16 mouse cellular contexts compared by ENCODE assay signal in genomic region chr9:109118106-109118505, GRCm38 (mm10). TPM values are rescaled to one million over a fixed set of nuclear protein-coding genes. Genes with fewer than 3 reads are reported as not detected.
DNase-seq lines count a peak whose midpoint lies in the region; TF ChIP-seq lines count a peak whose summit lies in the region.
"Had no signal": no experiment of that assay in that cellular context is flagged by ENCODE, and none has a peak within 500 bp of the region (broad histone marks: within the 10 kb centered on the region; RNA-seq: fewer than 3 reads in every experiment).

No protein-coding gene starts in this region.

- H3K4me3 ChIP-seq in kidney, adult 2 months (ENCODE audit: insufficient read depth, low read depth, low read length), result no peak overlapping the region
- no peak overlapping the region for H3K4me3 ChIP-seq in CH12.LX (replicated peaks in 1 of 3; ENCODE audit: low read depth in 2 of 3, low read length in 2 of 3, poor library complexity in 1 of 3)
- H3K4me3 ChIP-seq in lung, adult 2 months (replicated peaks; ENCODE audit: extremely low read depth, low read depth, low read length), result no peak overlapping the region
- H3K4me3 ChIP-seq: hindbrain, embryonic 10.5 days; midbrain, embryonic 13.5 days had no signal

- no peaks in the 10 kb centered on the region for H3K36me3 ChIP-seq in kidney, adult 2 months (ENCODE audit: control insufficient read depth, insufficient read depth, low read length)
- H3K36me3 ChIP-seq in CH12.LX (replicated peaks in 1 of 2; ENCODE audit: control insufficient read depth in 1 of 2, insufficient read depth in 1 of 2, low read length in 1 of 2), result no peaks in the 10 kb centered on the region

- no peak for TF ChIP-seq CTCF in kidney, adult 2 months (conservative IDR thresholded peaks at IDR 0.05; ENCODE audit: insufficient read depth, insufficient read length, low read depth, low read length)
- no peak for TF ChIP-seq CTCF in CH12.LX (conservative IDR thresholded peaks at IDR 0.05 in 1 of 2, IDR thresholded peaks at IDR 0.05 in 1 of 2; ENCODE audit: low read depth in 2 of 2, low read length in 2 of 2)
- TF ChIP-seq CTCF in lung, adult 2 months (IDR thresholded peaks at IDR 0.05; ENCODE audit: insufficient read depth, low read length), result no peak

- dilution Hi-C loops in CH12.LX (cut with MboI; ENCODE audit: extremely low pct_ligation_motif_present, extremely low pct_unique_long_range_greater_than_20kb, low sequenced_read_pairs), result no loop called here

- no peak overlapping the region for H3K27ac ChIP-seq in kidney, adult 2 months (ENCODE audit: insufficient read depth, low read depth, low read length)
- H3K27ac ChIP-seq in CH12.LX (ENCODE audit: insufficient read depth, low read depth), result no peak overlapping the region
- H3K27ac ChIP-seq: hindbrain, embryonic 10.5 days; midbrain, embryonic 13.5 days had no signal

- no peak overlapping the region for H3K4me2 ChIP-seq in CH12.LX (ENCODE audit: insufficient read depth, low read depth, poor library complexity, severe bottlenecking)
- H3K4me2 ChIP-seq: midbrain, embryonic 13.5 days had no signal

- no peaks in the 10 kb centered on the region for H3K9me3 ChIP-seq in CH12.LX (replicated peaks; ENCODE audit: low read length)
- H3K9me3 ChIP-seq: hindbrain, embryonic 10.5 days; midbrain, embryonic 13.5 days had no signal

- TF ChIP-seq RAD21 in CH12.LX (IDR thresholded peaks at IDR 0.05; ENCODE audit: low read depth, low read length), result no peak

- no peak for TF ChIP-seq POLR2A in kidney, adult 2 months (IDR thresholded peaks at IDR 0.05; ENCODE audit: low read depth, low read length)
- TF ChIP-seq POLR2A in CH12.LX (IDR thresholded peaks at IDR 0.05; ENCODE audit: low read depth, low read length), result no peak
- TF ChIP-seq POLR2A in lung, adult 2 months (IDR thresholded peaks at IDR 0.05; ENCODE audit: borderline replicate concordance, extremely low read depth, low read depth, low read length), result no peak

- no peak for TF ChIP-seq EP300 in CH12.LX (IDR thresholded peaks at IDR 0.05; ENCODE audit: low read length)

- DNase-seq in adrenal gland, postnatal 25 days, result peak; percentile 3
- DNase-seq in adrenal gland, adult 8-10 months, result no peak
- DNase-seq in kidney, adult 2 months, result peak; percentile 59
- no peak for DNase-seq in kidney, adult 11 months
- peak; percentile 10 for DNase-seq in CH12.LX (ENCODE audit: extremely low read depth)
- peak; percentile 14 for DNase-seq in lung, adult 2 months
- DNase-seq in cerebellum, adult 9-11 months, result no peak
- DNase-seq in thymus, postnatal 36 days, result no peak
- DNase-seq: left cerebral cortex, postnatal 4 days; right cerebral cortex, postnatal 4 days had no signal

- no peak overlapping the region for H3K9ac ChIP-seq in CH12.LX (ENCODE audit: insufficient read depth, low read depth)
- H3K9ac ChIP-seq: midbrain, embryonic 13.5 days had no signal

- no peaks in the 10 kb centered on the region for H3K4me1 ChIP-seq in kidney, adult 2 months (ENCODE audit: control insufficient read depth, insufficient read depth, low read length)
- H3K4me1 ChIP-seq in CH12.LX (ENCODE audit: control insufficient read depth in 1 of 2, insufficient read depth in 2 of 2), result peaks cover 5 to 9% of the 10 kb centered on the region in 2 experiments; a peak in 3 of 4 replicates
- H3K4me1 ChIP-seq in lung, adult 2 months (ENCODE audit: control insufficient read depth, insufficient read depth, low read length), result peaks cover 5% of the 10 kb centered on the region
- H3K4me1 ChIP-seq: hindbrain, embryonic 10.5 days; midbrain, embryonic 13.5 days had no signal

- in situ Hi-C loops in CH12.LX (cut with MboI; ENCODE audit: low pct_ligation_motif_present, low pct_unique_long_range_greater_than_20kb, low sequenced_read_pairs), result loop anchor here (5.0 kb wide), 2 partner anchors 36 to 116 kb away; partner anchors contain the start of genes Ccdc51 and Tma7

- 70% methylated on average over 4 of the region's 4 CpGs for WGBS in kidney, adult 2 months
- WGBS in lung, adult 2 months, result 68% methylated on average over 4 of the region's 4 CpGs

- H3K79me2 ChIP-seq in CH12.LX (replicated peaks; ENCODE audit: control insufficient read depth, extremely low read depth, insufficient read depth, poor library complexity, severe bottlenecking), result no peaks in the 10 kb centered on the region

- no peaks in the 10 kb centered on the region for H3K27me3 ChIP-seq in kidney, adult 2 months (replicated peaks; ENCODE audit: control insufficient read depth, insufficient read depth, low read length)
- H3K27me3 ChIP-seq in CH12.LX (replicated peaks), result peaks cover 37% of the 10 kb centered on the region
- H3K27me3 ChIP-seq: midbrain, embryonic 13.5 days had no signal

TF ChIP-seq in CH12.LX, 34 proteins besides CTCF, POLR2A, EP300 and RAD21:
- no peak for TF ChIP-seq E2F4 (IDR thresholded peaks at IDR 0.05; ENCODE audit: insufficient replicate concordance, low read depth, low read length)

RNA-seq across cellular contexts. Expression of gene Plxnb1, which starts 22.9 kb away (rescaled TPM):
- 122 and 223 TPM in 2 replicates for total RNA-seq in adrenal gland, postnatal 25 days (2021)
- 100 to 1,000 TPM; 128 to 173 (median 140) TPM for total RNA-seq in adrenal gland, adult 8-10 months (2022)
- 16.7 and 21.7 TPM in 2 replicates for polyA plus RNA-seq in kidney, adult 2 months (2012; rRNA removed)
- total RNA-seq in CH12.LX (2012; rRNA removed), result under 0.01 TPM in 1 of 2 replicates, not detected in the other
- total RNA-seq in CH12.LX (2014; rRNA removed), result not detected in 2 replicates
- polyA plus RNA-seq in CH12.LX (2012; ENCODE audit: insufficient read length, low read depth), result not detected in 2 replicates
- polyA plus RNA-seq in lung, adult 2 months (2012; rRNA removed), result 54.1 and 61.4 TPM in 2 replicates
- total RNA-seq: MEL had no signal

RNA-seq across cellular contexts. Expression of gene Tma7, which starts 35.7 kb away (rescaled TPM):
- 370 and 418 TPM in 2 replicates for total RNA-seq in adrenal gland, postnatal 25 days (2021)
- total RNA-seq in adrenal gland, adult 8-10 months (2022), result 100 to 1,000 TPM; 342 to 453 (median 370) TPM
- polyA plus RNA-seq in kidney, adult 2 months (2012; rRNA removed), result 42.4 and 80.7 TPM in 2 replicates
- total RNA-seq in CH12.LX (2012; rRNA removed) (255 and 369 TPM in 2 replicates), CH12.LX (2014; rRNA removed) (336 and 356 TPM in 2 replicates)
- polyA plus RNA-seq in CH12.LX (2012; ENCODE audit: insufficient read length, low read depth), result 494 and 529 TPM in 2 replicates
- polyA plus RNA-seq in lung, adult 2 months (2012; rRNA removed), result 13.4 and 19.0 TPM in 2 replicates

RNA-seq across cellular contexts. Expression of gene Ccdc51, which starts 35.8 kb away (rescaled TPM):
- total RNA-seq in adrenal gland, postnatal 25 days (2021), result 15.7 and 21.0 TPM in 2 replicates
- 10 to 100 TPM; 17.3 to 20.0 (median 18.7) TPM for total RNA-seq in adrenal gland, adult 8-10 months (2022)
- polyA plus RNA-seq in kidney, adult 2 months (2012; rRNA removed), result 11.4 and 11.7 TPM in 2 replicates
- 18.2 TPM in 2 replicates for total RNA-seq in CH12.LX (2012; rRNA removed)
- 15.9 and 16.2 TPM in 2 replicates for total RNA-seq in CH12.LX (2014; rRNA removed)
- polyA plus RNA-seq in CH12.LX (2012; ENCODE audit: insufficient read length, low read depth), result 7.6 and 8.6 TPM in 2 replicates
- polyA plus RNA-seq in lung, adult 2 months (2012; rRNA removed), result 3.5 and 3.7 TPM in 2 replicates

RNA-seq across cellular contexts. Expression of gene Fbxw21, which starts 43.7 kb away (rescaled TPM):
- total RNA-seq in adrenal gland, postnatal 25 days (2021), result not detected in 2 replicates
- not detected for total RNA-seq in adrenal gland, adult 8-10 months (2022)
- not detected in 2 replicates for polyA plus RNA-seq in kidney, adult 2 months (2012; rRNA removed)
- total RNA-seq in CH12.LX (2012; rRNA removed), result not detected in 2 replicates
- total RNA-seq in CH12.LX (2014; rRNA removed), result not detected in 2 replicates
- polyA plus RNA-seq in CH12.LX (2012; ENCODE audit: insufficient read length, low read depth), result not detected in 2 replicates
- polyA plus RNA-seq in lung, adult 2 months (2012; rRNA removed), result not detected in 2 replicates
- total RNA-seq: left cerebral cortex, postnatal 4 days; MEL had no signal
- polyA plus RNA-seq: activated CD4-positive, CD25-positive, alpha-beta regulatory T cell, adult 4 months; frontal cortex, adult 2 months; hindbrain, embryonic 10.5 days; midbrain, embryonic 13.5 days; testis, adult 2 months had no signal

RNA-seq across cellular contexts. Expression of gene Atrip, which starts 44.2 kb away (rescaled TPM):
- 18.1 and 20.5 TPM in 2 replicates for total RNA-seq in adrenal gland, postnatal 25 days (2021)
- total RNA-seq in adrenal gland, adult 8-10 months (2022), result 10 to 100 TPM; 16.3 to 27.7 (median 22.2) TPM
- 20.2 and 20.9 TPM in 2 replicates for polyA plus RNA-seq in kidney, adult 2 months (2012; rRNA removed)
- total RNA-seq in CH12.LX (2012; rRNA removed), result 18.0 and 19.3 TPM in 2 replicates
- 16.2 and 17.6 TPM in 2 replicates for total RNA-seq in CH12.LX (2014; rRNA removed)
- polyA plus RNA-seq in CH12.LX (2012; ENCODE audit: insufficient read length, low read depth), result 21.3 and 24.1 TPM in 2 replicates
- polyA plus RNA-seq in lung, adult 2 months (2012; rRNA removed), result 18.8 and 21.9 TPM in 2 replicates

Comparison
In these comparisons a context has a peak if more than half of its experiments do, and no peak if none do; other contexts are left out.
1. DNase-seq: peak in adrenal gland, postnatal 25 days (single experiment), kidney, adult 2 months (single experiment), CH12.LX (single experiment) and lung, adult 2 months (single experiment); none in adrenal gland, adult 8-10 months (single experiment), kidney, adult 11 months (single experiment), cerebellum, adult 9-11 months (single experiment) and thymus, postnatal 36 days (0 of 2).
2. RNA of gene Plxnb1, which starts 22.9 kb away (total RNA-seq): 122 to 223 TPM in adrenal gland, postnatal 25 days and 128 to 173 TPM in adrenal gland, adult 8-10 months; under 0.01 TPM in CH12.LX; every median in the first group is over 100 times any median in the second.